Mouse (Mus musculus): ENCODE measurements around the gene Vps51.

The Vps51 gene

GRCm38 (mm10) chr19:6076564-6077393, at the start of gene Vps51:
Vps51 (minus strand) TSS chr19:6077231.
- peak; percentile 78 for DNase-seq

GRCm38 (mm10) chr19:6126289-6126688, 49.3 kb upstream of the Vps51 start:
- DNase-seq: no peak

- DNase-seq: no peak
These were observed 47.9 kb upstream of the Vps51 start for GRCm38 (mm10) chr19:6124898-6125297.

GRCm38 (mm10) chr19:6123330-6123729, 46.3 kb upstream of the Vps51 start:
- DNase-seq: no peak

GRCm38 (mm10) chr19:6121761-6122160, 44.7 kb upstream of the Vps51 start:
- no peak for DNase-seq

GRCm38 (mm10) chr19:6118677-6119185, 41.7 kb upstream of the Vps51 start:
- peak; percentile 35 for DNase-seq

GRCm38 (mm10) chr19:6117986-6118676, 41.1 kb upstream of the Vps51 start, which contains the start of gene Sac3d1:
Sac3d1 (minus strand) TSS chr19:6118650.
- peak; percentile 86 for DNase-seq

GRCm38 (mm10) chr19:6117346-6117985, 40.4 kb upstream of the Vps51 start:
- DNase-seq: no peak

- no peak for DNase-seq
These were observed 39.3 kb upstream of the Vps51 start for GRCm38 (mm10) chr19:6116113-6116850.

- DNase-seq: no peak
These were observed 36.1 kb upstream of the Vps51 start for GRCm38 (mm10) chr19:6113116-6113515.

GRCm38 (mm10) chr19:6105586-6105985, 28.6 kb upstream of the Vps51 start, which contains the start of gene Naaladl1:
Naaladl1 (plus strand) TSS chr19:6105782.
- DNase-seq: no peak

GRCm38 (mm10) chr19:6104476-6104875, 27.4 kb upstream of the Vps51 start:
- DNase-seq: no peak

GRCm38 (mm10) chr19:6102169-6102853, 25.3 kb upstream of the Vps51 start:
- no peak for DNase-seq

- DNase-seq: no peak
These were observed 24.2 kb upstream of the Vps51 start for GRCm38 (mm10) chr19:6101186-6101585.

GRCm38 (mm10) chr19:6097847-6098246, 20.8 kb upstream of the Vps51 start:
- no peak for DNase-seq

GRCm38 (mm10) chr19:6094119-6094518, 17.1 kb upstream of the Vps51 start, which contains the start of gene AC131692.1:
AC131692.1 (plus strand) TSS chr19:6094419.
- DNase-seq: no peak

GRCm38 (mm10) chr19:6088841-6089240, 11.8 kb upstream of the Vps51 start:
- no peak for DNase-seq

GRCm38 (mm10) chr19:6085417-6085879, 8.4 kb upstream of the Vps51 start:
- DNase-seq: no peak

GRCm38 (mm10) chr19:6084478-6085248, 7.6 kb upstream of the Vps51 start, which contains the start of the genes Zfpl1 and Cdca5:
Zfpl1 (minus strand) TSS chr19:6084956.
Cdca5 (plus strand) TSS chr19:6084983.
- DNase-seq: peak; percentile 95

- DNase-seq: no peak
These were observed 5.1 kb upstream of the Vps51 start, which contains the start of gene Gm28374 for GRCm38 (mm10) chr19:6082156-6082555. Gm28374 (minus strand) TSS chr19:6082256.
